Mouse (Mus musculus) olfactory bulb, adult 2 months (tissue): ENCODE measurements around the gene Tsacc. TPM values are rescaled to one million over a fixed set of nuclear protein-coding genes. Genes with fewer than 3 reads are reported as not detected.
"Not testable (repeated sequence)": the region's sequence is repeated elsewhere in the genome, so short reads cannot be mapped to it uniquely, and the experiment has no call there.

Experiments used
- H3K27ac ChIP-seq: fragments of 200-500 bp; 2 replicates; pipeline ENCODE4 v1.5.1; 2012; ENCODE audit warnings: low read depth, low read length; ENCODE audit not compliant: insufficient read depth
- H3K4me1 ChIP-seq: fragments of 200-500 bp; 2 replicates; pipeline ENCODE4 v1.6.1; 2012; ENCODE audit warnings: low read length; ENCODE audit not compliant: control insufficient read depth, insufficient read depth
- H3K4me3 ChIP-seq: fragments of 200-500 bp; 2 replicates; pipeline ENCODE4 v1.5.1; 2012; ENCODE audit warnings: mild to moderate bottlenecking, low read depth, low read length, moderate library complexity; ENCODE audit not compliant: insufficient read depth
- CTCF ChIP-seq: fragments of 200-500 bp; IDR thresholded peaks from 2 replicates; pipeline ENCODE4 v1.5.1; 2012; ENCODE audit warnings: low read depth, mild to moderate bottlenecking, low read length, moderate library complexity; ENCODE audit not compliant: insufficient read depth
- POLR2A ChIP-seq: fragments of 200-500 bp; IDR thresholded peaks from 2 replicates; pipeline ENCODE4 v1.6.1; 2012; ENCODE audit warnings: mild to moderate bottlenecking, low read depth, low read length, moderate library complexity; ENCODE audit not compliant: insufficient read depth
- WGBS: fragments of 180-500 bp; shearing (Covaris S2); methylation state at CpG from one replicate; pipeline ENCODE4 v1.1.7; 2018; 5-methylcytosine and 5-hydroxymethylcytosine counted together
- polyA plus RNA-seq: library from polyadenylated mRNA; stranded (reverse); fragments of >200 nt; gene quantifications from 2 replicates; pipeline ENCODE4 v1.2.4, GENCODE M21; 2012; ENCODE audit warnings: low replicate concordance; ENCODE audit not compliant: missing spikeins, insufficient read depth, insufficient read length

Tsacc gene
- polyA plus RNA-seq, 1 experiment: not detected

GRCm38 (mm10) chr3:88268991-88269390, 27.8 kb downstream of the Tsacc start:
- TF ChIP-seq POLR2A: no peak
- TF ChIP-seq CTCF: no peak
- no peak overlapping the region for H3K4me3 ChIP-seq
- 89% methylated on average over 5 of the region's 5 CpGs for WGBS
- no peaks in the 10 kb centered on the region for H3K4me1 ChIP-seq
- H3K27ac ChIP-seq: no peak overlapping the region

- not testable (repeated sequence) for H3K4me1 ChIP-seq, H3K4me3 ChIP-seq, H3K27ac ChIP-seq
- WGBS: 84% methylated on average over 6 of the region's 6 CpGs
Observed at GRCm38 (mm10) chr3:88268014-88268413, 28.8 kb downstream of the Tsacc start.

- 83% methylated on average over 3 of the region's 3 CpGs for WGBS
- TF ChIP-seq POLR2A: no peak
- TF ChIP-seq CTCF: no peak
- Histone ChIP-seq H3K27ac (no peak overlapping the region), H3K4me3 (no peak overlapping the region), H3K4me1 (no peaks in the 10 kb centered on the region)
Observed at GRCm38 (mm10) chr3:88262346-88262745, 34.5 kb downstream of the Tsacc start.

GRCm38 (mm10) chr3:88256382-88256781, 40.4 kb downstream of the Tsacc start:
- TF ChIP-seq POLR2A: no peak
- Histone ChIP-seq H3K4me1 (peaks cover 7% of the 10 kb centered on the region; the same call in 1 of the 2 replicates), H3K4me3 (no peak overlapping the region), H3K27ac (no peak overlapping the region)
- WGBS: 92% methylated on average over 7 of the region's 7 CpGs

GRCm38 (mm10) chr3:88255950-88256349, 40.8 kb downstream of the Tsacc start:
- Histone ChIP-seq H3K4me3 (no peak overlapping the region), H3K4me1 (peaks cover 7% of the 10 kb centered on the region; the same call in 1 of the 2 replicates), H3K27ac (no peak overlapping the region)
- WGBS: 94% methylated on average over 6 of the region's 6 CpGs
- TF ChIP-seq POLR2A (no peak), CTCF (no peak)

GRCm38 (mm10) chr3:88254268-88254926, 42.4 kb downstream of the Tsacc start, which contains the start of gene Rhbg:
Gene Rhbg (minus strand): TSS chr3:88254709.
- H3K4me3 ChIP-seq: peak within 1 kb of the TSS; percentile 49
- peaks cover 7% of the 10 kb centered on the region; the same call in 1 of the 2 replicates for H3K4me1 ChIP-seq
- H3K27ac ChIP-seq: no peak within 1 kb of the TSS
- 5% methylated on average over 34 of the region's 34 CpGs for WGBS
- TF ChIP-seq CTCF (no peak), POLR2A (no peak)

GRCm38 (mm10) chr3:88252739-88253138, 44.1 kb downstream of the Tsacc start:
- peaks cover 7% of the 10 kb centered on the region; the same call in 1 of the 2 replicates for H3K4me1 ChIP-seq
- H3K27ac ChIP-seq: no peak overlapping the region
- no peak for TF ChIP-seq POLR2A
- no peak for TF ChIP-seq CTCF
- 93% methylated on average over 6 of the region's 6 CpGs for WGBS
- H3K4me3 ChIP-seq: no peak overlapping the region

- H3K27ac ChIP-seq: no peak overlapping the region
- TF ChIP-seq CTCF: no peak
- TF ChIP-seq POLR2A: no peak
- WGBS: 81% methylated on average over 11 of the region's 11 CpGs
- H3K4me3 ChIP-seq: no peak overlapping the region
- peaks cover 8% of the 10 kb centered on the region; the same call in 1 of the 2 replicates for H3K4me1 ChIP-seq
Observed at GRCm38 (mm10) chr3:88248406-88248805, 48.4 kb downstream of the Tsacc start.

- Histone ChIP-seq H3K27ac (no peak overlapping the region), H3K4me1 (peaks cover 9% of the 10 kb centered on the region), H3K4me3 (no peak overlapping the region)
- TF ChIP-seq POLR2A: no peak
- no peak for TF ChIP-seq CTCF
- 72% methylated on average over 9 of the region's 9 CpGs for WGBS
Observed at GRCm38 (mm10) chr3:88247666-88248065, 49.1 kb downstream of the Tsacc start.
